Mouse (Mus musculus) regulatory T cell (primary cell): ENCODE measurements around the gene Pih1d1.
"Not testable (repeated sequence)": the region's sequence is repeated elsewhere in the genome, so short reads cannot be mapped to it uniquely, and the experiment has no call there.

ENCODE experiments used
- in situ Hi-C: fragments of 300-600 bp; cut with MboI, MseI; formaldehyde crosslinking; loops from one replicate; pipeline ENCODE4 v1.15.1; 2025; ENCODE audit warnings: high pct_unique_total_duplicates

The Pih1d1 gene

DNA sequence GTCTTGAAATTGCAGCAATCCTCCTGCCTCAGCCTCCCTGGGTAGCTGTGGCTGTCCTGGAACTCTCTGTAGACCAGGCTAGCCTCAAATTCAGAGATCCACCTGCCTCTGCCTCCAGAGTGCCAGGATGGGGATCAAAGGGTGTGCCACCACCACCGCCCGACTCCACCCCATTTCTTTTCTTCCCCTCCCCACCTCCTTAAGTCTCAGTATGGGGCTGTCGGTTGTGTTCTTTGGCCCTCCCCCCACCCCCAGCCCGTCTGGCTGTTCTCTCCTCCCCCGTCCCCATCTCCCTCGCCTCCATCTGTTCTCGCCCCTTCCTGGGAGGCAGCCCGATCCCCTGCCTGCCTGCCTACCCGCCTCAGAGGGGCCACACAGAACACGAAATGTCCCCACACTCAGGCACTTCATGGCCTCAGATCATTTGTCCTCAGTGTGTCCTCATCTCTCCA is 12.9 kb downstream of the Pih1d1 start:
- in situ Hi-C loops, result no loop called here

DNA sequence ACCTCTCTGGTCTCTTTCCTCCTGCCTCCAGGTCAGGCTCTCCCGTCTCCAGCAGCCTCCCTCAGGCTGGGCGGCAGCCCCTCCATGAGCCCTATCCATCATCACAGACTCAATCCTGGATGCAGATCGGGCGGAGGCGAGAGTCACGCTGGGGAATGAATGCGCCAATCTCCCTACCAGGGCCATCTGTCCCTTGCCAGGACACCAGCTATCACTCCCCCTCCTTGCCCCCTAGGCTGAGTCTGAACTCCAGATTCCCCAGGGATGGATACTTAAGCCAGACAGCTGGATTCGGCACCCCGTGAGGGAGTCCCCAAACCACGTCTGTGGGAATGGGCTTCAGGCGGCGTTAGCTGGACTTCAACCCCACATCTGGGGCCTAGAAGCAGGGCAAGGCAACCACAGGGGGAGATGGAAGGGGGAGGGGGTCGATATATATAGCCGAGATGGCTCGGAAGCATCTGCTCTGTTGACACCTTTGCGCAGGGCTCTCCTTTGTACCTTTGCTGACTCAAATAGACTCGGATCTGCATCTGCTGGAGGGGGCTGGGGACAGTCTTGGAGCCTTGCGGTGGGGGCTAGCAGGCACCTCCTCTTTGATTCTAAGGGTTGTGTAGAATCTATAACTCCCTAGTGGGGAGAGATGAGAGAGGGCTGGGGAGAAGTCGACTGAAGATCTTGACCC is 13.8 kb downstream of the Pih1d1 start:
- in situ Hi-C loops, result no loop called here

DNA sequence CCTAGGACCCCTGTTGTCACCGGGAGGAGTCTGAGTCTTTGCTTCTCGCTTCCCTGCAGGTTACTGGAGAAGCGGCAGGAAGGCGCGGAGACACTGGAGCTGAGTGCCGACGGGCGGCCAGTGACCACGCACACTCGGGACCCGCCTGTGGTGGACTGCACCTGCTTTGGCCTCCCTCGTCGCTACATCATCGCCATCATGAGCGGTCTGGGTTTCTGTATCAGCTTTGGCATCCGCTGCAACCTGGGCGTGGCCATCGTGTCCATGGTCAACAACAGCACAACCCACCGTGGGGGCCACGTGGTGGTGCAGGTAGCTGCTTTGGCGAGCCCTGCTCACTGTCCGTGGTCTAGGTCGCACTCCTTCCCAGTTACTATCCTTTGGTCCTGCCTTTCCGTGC is 14.6 kb downstream of the Pih1d1 start:
- in situ Hi-C loops, result no loop called here

DNA sequence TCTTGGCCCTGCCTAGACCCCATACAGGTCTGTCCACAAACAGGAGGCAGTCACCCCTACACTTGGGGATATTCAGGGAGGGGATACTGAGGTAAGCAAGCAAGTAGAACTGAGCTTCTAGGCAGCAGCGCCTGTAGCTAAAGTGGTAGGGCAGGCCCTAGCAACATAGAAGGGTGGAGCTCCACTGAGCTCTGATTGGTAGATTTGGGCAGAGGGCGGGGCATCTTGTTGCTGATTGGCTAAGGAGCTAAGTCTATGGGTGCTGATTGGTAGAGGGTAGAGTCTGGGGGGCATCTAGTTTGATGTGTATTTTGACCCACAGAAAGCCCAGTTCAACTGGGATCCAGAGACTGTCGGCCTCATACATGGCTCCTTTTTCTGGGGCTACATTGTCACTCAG is 15.4 kb downstream of the Pih1d1 start:
- in situ Hi-C loops, result no loop called here

DNA sequence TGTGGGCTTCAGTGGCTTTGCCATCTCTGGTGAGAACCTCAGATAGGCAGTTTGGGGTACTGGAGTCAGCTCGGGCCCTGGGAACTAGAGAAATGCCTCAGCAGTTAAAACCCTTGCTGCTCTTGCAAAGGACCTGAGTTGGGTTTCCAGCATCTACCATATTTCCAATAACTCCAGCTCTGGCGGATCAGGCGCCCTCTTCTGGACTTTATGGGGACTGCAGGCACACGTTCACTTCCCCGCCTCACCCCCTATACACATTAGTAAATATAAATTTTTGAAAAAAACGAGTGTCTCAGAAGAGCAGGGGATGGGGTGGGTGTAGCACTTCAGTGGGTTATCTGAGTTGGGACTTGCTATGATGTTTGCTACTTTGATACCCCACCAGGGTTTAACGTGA is 18.9 kb downstream of the Pih1d1 start:
- in situ Hi-C loops, result no loop called here

DNA sequence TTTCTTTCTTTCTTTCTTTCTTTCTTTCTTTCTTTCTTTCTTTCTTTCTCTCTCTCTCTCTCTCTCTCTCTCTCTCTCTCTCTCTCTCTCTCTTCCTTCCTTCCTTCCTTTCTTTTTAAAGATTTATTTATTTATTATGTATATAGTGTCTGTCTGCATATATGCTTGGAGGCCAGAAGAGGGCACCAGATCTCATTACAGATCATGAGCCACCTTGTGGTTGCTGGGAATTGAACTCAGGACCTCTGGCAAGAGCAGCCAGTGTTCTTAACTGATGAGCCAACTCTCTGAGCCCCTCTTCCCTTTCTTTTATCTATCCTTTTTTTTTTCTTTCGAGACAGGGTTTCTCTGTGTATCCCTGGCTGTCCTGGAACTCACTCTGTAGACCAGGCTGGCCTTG is 19.7 kb downstream of the Pih1d1 start:
- in situ Hi-C loops, result not testable (repeated sequence)

DNA sequence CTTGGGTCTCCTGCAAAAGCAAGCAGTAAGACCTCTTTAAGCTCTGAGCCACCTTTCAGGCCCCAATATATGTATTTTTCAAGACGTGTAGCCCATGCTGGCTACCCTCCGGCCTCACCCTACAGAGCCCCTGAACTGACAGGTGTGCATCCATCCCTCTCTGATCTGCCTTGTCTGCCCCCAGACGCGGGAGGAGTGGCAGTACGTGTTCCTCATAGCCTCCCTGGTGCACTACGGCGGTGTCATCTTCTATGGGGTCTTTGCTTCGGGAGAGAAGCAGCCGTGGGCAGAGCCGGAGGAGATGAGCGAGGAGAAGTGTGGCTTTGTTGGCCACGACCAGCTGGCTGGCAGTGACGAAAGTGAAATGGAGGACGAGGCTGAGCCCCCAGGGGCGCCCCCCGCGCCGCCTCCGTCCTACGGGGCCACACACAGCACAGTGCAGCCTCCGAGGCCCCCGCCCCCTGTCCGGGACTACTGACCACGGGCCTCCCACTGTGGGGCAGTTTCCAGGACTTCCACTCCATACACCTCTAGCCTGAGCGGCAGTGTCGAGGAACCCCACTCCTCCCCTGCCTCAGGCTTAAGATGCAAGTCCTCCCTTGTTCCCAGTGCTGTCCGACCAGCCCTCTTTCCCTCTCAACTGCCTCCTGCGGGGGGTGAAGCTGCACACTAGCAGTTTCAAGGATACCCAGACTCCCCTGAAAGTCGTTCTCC is 20.6 kb downstream of the Pih1d1 start:
- in situ Hi-C loops, result no loop called here

DNA sequence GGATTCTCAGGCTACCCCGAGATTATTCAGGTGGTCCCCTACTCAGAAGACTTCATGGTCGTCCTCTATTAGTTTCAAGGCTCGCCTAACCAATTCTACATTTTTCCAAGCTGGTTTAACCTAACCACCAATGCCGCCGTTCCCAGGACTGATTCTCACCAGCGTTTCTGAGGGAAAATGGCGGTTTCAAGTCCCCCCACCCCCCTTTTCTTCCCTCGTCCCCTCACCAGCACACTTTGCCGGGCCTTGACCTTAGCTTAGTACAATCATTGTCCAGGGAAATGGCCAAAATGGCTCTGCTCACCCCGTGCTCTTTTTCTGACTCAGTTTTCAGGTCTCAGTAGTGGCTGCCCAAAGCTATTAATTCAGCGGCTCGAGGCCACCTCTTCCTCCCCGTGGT is 21.3 kb downstream of the Pih1d1 start:
- in situ Hi-C loops, result no loop called here

DNA sequence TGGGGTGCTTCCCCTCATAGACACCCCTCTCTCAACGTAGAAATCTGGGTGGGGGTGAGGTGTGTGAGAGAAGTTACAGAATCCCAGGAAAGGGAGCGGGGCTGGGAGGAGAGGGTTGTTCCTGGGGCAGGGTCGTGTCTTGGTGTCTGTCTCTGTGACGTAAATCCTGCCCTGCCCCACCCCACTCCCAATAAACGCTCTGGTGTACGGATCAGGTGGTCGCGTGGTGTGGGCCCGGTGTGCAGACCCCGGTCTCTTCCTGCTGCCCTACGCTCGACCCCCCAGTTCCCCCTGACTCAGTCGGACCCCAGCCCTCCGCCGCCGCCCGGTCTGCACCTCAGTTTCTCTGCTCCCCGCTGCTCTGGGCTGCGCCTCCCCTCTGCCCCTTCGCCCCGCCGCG is 21.8 kb downstream of the Pih1d1 start:
- in situ Hi-C loops, result no loop called here

DNA sequence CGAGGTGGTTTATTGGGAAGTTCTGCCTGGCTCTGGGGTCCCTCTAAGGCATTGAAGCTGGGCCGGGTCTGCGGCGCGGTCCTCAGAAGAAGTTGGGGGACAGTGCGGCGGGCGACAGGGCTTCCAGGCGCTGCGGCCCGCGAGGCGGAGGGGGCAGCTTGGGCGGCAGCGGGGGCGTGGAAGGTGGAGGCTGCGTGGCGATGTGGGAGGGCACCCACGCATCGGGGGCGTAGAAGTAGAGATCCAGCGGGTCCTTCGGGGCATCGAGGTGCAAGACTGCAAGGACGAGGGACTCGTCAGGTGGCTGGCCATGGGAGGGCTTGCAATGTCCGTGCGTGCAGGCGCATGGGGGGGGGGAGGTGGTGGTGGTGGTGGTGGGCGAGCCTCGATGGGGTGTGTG is 22.3 kb downstream of the Pih1d1 start:
- in situ Hi-C loops, result no loop called here

DNA sequence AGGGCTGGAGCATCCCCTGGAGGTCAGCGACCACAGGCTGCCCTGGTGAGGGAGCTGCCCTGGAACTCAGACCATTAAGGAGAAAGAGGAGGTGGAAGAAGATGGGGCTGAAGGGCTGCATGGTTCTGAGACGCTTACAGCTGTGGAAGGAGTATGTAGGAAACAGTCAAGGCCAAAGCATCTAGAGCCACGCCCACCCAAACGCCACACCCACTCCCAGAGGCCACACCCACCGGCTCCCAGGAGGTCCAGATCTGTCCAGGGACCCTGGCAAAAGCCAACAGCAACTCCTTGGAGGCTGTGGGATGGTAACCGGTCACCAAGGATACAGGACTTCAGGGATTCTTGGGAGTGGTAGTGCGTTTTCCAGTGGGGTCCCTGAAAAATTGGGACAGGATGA is 24.4 kb downstream of the Pih1d1 start:
- in situ Hi-C loops, result no loop called here

DNA sequence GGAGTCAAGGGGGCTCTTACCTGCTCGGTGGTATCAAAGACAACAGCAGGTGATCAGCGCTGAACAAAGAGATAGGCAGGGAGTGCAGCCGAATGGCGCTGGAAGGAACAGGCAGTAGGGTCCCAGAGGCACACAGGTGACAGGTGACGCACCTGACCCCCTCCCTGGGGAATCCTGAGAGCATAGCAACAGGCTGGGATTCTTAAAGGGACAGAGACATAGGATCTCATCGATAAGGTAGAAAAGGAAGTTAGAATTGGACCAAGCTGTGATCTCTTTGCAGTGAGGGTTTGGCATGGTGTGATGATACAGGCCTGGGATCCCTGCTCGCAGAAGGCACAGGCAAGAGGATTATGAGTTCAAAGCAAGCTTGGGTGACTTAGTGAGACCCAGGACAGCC is 25.4 kb downstream of the Pih1d1 start, which contains the start of gene Gfy:
Gene Gfy, minus strand, starts transcription at position 101 of the 400 bp plus-strand sequence.
- in situ Hi-C loops, result no loop called here

DNA sequence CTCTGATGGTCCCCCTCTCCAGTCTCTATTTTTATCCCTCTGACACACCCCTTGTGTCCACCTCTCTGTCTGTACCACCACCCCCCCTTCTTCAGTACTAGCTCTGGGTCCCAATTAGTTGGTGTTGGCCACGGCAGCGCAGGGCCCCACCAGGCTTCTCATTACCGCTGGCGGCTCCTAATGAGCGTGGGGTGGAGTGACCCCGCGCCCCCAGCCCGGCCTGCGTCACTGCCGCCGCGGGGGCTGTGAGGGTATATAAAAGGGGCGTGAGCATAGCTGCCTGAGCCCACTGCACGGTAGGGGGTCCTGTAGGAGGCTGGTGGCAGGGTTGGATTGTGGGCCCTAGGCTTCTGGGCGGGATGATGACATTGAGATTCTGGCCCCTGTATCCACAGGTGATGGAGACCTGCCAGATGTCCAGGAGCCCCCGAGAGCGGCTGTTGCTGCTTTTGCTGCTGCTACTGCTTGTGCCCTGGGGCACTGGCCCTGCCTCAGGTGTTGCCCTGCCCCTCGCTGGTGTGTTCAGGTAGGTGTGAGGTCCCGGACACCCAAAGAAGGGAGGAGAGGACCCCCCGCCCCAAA is 26.9 kb downstream of the Pih1d1 start, which contains the start of gene Pth2:
Gene Pth2, plus strand, starts transcription at position 100 of the 582 bp plus-strand sequence.
- in situ Hi-C loops, result no loop called here

DNA sequence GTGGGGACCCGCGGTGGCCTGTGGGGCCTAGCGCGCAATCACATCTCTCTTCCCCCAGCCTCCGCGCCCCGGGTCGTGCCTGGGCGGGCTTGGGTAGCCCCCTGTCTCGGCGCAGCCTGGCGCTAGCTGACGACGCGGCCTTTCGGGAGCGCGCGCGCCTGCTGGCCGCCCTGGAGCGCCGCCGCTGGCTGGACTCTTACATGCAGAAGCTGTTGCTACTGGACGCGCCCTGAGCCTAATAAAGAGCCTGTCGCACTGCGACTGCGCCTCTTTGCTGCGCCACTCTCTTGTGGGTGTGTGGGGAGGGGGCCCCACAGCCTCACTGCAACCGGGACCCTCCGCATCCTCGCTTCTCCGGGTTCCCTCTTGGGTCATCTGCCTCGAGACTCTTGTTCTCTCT is 27.4 kb downstream of the Pih1d1 start:
- in situ Hi-C loops, result no loop called here

DNA sequence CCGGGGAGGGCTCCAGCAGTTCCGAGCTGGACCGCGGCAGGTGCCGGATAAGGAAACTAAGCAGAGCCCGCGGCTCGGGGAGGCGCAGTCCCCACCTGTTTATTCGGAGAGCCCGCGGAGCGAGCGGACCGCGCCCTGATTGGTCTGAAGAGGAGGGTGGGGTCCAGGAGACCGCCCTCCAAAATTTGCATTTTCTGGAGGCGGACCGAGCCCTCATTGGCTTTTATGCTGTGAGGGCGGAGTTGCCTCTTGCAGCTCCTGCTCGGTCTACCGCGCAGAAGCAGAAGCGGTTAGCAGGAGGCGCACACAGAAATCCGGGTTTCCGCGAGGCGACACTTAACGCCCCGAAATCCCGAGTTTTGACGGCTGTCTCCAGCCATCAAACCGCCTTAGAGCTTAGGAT is 28.1 kb downstream of the Pih1d1 start:
- in situ Hi-C loops, result no loop called here

DNA sequence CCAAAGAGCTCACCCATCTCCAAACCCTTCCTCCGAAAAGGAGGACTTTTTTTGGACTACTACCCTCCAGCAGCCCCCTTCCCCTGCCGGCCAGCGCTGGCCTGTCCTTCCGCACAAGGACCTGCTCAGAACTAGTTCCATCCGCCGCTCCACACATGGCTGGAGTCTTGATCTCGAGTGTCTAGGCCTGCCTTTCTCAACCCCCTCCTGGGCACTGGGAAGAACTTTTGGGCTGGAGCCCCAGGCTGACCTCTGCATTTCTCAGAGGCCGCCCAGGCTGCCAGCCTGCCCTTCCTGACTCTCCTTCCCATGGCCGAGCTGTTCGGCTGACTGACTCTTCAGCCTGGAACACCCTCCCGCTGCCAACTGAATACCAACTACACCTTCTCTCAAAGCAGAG is 28.5 kb downstream of the Pih1d1 start:
- in situ Hi-C loops, result no loop called here

DNA sequence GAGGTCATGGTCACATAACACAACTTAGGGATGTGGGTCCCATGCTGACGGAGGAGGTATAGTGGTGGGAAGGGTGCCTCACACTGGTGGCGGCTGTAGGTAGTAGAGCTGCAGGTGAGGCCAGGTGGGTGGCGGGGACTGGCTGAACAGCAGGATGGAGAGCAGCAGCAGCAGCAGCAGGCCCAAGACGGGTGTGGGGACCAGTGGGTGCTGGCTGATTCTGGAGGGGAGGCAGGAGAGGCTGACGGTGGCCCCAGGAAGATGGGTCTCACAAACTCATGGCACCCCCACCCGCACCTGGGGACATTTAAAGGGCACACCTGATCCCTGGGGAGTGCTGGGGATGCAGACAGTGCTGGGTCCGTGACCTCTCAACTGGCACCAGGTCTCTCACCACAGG is 29.6 kb downstream of the Pih1d1 start:
- in situ Hi-C loops, result no loop called here

DNA sequence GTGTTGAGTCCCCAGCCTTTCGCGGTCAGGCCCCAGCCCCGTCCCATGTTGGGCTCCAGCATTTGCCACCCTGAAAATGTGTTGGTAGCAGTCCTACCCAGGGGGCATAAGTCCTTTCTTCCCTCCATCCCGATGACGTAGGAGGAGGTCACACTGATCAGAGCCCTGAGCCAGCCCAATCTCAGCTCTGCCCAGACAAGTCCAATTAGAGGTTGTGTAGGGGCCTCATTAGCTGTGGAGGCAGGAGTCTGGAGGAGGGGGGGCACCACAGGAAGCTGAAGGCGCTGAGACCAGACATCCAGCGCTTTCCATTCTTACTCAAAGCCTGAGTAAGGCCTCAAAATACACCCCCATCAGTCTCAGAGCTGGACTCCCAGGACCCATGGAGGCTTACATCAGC is 31.8 kb downstream of the Pih1d1 start:
- in situ Hi-C loops, result no loop called here

DNA sequence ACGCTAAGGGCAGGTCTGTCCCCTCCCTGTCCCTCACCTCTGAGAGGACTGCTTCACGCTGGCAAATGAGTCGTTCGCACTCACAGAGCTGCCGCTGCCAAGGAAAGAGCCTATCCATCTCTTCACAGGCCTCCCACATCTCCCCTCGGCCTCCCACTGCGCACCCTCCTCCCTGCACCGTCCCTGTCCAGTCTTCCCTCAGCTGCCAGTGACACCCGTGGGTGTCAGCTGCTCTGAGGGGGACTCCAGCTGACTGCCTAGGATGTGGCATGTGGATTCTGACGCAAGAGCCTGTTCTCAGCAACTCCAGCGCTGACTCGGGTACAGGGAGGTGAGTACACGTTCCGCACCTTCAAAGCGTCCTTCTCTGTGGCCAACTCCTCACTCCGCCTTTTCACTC is 35.5 kb downstream of the Pih1d1 start:
- in situ Hi-C loops, result no loop called here

DNA sequence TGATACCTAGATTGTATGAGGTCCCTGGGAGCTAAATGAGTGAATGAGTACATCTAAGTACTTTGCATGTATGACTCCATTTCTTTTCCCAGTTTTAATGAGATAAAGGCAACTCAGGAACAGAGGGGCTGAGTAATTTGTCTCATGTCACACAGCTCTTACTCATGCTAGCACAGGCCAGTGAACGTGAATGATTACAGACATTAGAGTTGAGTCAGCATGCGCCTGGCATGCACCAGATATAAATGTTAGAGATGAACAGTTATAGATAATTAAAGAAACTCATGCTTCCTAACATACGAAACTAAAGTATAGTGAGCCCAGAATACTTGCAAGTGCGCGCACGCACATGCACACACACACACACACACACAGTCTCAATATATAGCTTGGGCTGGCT is 36.1 kb downstream of the Pih1d1 start:
- in situ Hi-C loops, result no loop called here

DNA sequence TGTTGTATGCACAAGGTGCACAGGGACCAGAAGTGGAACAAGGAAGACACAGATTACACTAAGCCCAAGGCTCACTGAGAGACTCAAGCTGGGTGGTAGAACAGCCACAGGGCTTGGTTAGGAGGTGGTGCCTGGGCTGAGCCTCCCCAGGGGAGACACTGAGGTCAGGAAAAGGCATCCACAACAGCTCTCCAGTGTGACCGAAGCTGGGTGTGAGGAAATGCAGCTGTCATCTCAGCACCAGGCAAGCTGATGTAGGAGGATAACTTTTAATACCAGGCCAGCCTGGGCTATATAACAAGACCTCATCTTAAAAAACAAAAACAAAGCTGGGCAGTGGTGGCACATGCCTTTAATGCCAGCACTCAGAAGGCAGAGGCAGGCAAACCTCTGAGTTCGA is 37.1 kb downstream of the Pih1d1 start:
- in situ Hi-C loops, result no loop called here

DNA sequence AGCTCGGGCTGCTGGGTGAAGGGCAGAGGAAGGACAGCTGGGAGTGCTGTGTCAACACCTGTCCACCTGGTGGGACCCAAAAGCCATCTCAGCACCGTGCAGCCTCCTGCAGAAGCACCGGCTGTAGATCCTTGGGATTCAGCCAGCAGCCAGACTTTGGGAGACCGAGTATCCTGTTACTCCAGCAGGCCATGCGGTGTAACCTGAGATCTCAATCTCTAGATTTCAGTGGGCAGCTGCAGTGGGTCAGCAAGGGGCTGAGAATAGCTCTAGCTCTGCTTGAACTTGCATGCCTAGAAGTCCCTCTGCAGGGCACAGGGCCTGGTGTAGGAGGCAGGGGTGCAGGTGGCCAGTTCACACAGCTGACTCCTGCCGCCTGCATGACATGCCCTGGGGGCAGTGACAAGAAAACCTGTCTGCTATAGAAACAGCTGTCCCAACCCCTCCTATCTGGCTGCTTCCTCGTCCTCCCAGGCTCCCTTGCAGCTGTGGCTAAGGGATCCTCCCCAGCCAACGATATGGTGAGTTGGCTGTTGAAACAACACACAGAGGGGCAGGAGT is 37.8 kb downstream of the Pih1d1 start:
- in situ Hi-C loops, result no loop called here
